Mouse (Mus musculus): ENCODE data around the gene Ptov1.

Ptov1 gene

DNA sequence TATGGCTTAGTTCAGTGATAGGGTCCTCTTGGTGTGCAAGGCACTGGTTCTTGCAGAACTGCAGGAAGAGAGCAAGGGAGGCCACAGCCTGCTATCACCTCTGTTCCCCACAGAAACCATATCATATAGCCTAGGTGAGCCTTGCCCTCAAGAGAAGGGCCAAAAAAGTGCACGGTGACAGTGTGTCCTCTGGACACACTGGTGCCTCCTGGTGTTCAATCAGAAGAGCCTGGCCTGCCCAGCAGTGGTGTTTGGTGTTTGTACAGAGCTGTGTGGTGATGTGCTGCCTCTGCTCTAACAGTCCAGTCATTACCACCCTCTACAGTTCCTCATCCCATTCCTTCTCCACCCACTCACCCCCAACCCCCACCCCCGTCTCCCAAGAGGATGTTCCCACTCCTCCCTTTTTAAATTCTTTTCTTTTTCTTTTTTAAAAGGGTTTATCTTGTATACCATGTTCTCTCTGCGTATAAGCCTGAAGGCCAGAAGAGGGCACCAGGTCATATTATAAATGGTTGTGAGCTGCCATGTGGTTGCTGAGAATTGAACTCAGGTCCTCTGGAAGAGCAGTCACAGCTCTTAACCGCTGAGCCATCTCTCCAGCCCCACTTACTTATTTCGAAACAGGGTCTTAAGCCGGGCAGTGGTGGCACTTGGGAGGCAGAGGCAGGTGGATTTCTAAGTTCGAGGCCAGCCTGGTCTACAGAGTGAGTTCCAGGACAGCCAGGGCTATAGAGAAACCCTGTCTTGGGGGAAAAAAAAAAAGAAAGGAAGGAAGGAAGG is 47.7 kb downstream of the Ptov1 start:
- in situ Hi-C loops (cut with MboI; ENCODE audit: unreplicated experiment in 2 of 2), result no loop called here

DNA sequence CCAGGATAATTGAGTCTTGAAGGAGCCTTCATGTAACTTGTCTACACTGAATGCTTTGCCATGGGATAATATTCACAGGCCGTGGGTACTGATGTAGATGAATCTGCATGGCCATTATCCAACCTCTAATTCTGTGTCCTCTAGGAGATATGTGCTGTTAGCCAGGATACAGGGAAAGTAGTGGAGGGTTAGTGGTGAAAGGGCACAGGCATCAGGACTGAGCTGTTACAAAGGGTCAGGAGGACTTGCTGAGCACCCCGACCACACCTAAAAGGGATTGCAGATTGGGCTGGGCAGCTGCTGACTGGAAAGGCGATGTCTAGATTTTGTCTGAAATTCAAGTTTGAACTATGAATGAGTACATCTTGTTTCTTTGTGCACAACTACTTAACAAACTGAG is 49.1 kb downstream of the Ptov1 start:
- in situ Hi-C loops (cut with MboI; ENCODE audit: unreplicated experiment in 2 of 2), result no loop called here

- in situ Hi-C loops (cut with MboI; ENCODE audit: unreplicated experiment in 2 of 2), result loop anchor here in 1 of 2 experiments (5.0 kb wide), 1 partner anchor 63 kb away; no protein-coding TSS in a partner anchor
Observed at GRCm38 (mm10) chr7:44819863-44820262, 49.7 kb downstream of the Ptov1 start.

- in situ Hi-C loops (cut with MboI; ENCODE audit: unreplicated experiment in 2 of 2), result loop anchor here in 1 of 2 experiments (5.0 kb wide), 1 partner anchor 62 kb away; no protein-coding TSS in a partner anchor
Observed at GRCm38 (mm10) chr7:44819391-44819790, 50.2 kb downstream of the Ptov1 start.

DNA sequence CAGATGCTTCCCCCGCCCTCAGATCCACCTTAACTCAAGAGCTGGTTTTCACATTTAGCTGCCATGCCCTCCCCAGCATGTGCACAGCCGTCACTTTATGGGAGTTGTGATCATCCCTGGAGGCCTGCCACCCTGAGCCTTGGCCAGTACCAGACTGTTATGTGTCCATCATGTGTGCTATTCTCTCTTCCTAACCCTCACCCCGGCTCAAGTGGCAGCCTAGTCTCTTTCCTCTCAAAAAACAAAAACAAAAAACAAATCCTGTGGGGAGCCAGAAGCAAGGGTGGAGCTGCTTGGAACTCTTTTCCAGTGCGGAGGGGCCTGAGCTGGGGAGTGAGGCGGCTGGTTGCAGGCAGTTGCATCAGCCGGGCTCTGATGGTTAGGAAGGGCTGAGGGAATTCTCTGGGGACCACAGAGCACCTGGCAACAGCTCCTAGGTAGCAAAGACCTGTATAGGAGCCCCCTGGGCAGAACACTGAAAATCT is 50.8 kb downstream of the Ptov1 start:
- in situ Hi-C loops (cut with MboI; ENCODE audit: unreplicated experiment in 2 of 2), result loop anchor here in 1 of 2 experiments (5.0 kb wide), 1 partner anchor 61 kb away; no protein-coding TSS in a partner anchor

DNA sequence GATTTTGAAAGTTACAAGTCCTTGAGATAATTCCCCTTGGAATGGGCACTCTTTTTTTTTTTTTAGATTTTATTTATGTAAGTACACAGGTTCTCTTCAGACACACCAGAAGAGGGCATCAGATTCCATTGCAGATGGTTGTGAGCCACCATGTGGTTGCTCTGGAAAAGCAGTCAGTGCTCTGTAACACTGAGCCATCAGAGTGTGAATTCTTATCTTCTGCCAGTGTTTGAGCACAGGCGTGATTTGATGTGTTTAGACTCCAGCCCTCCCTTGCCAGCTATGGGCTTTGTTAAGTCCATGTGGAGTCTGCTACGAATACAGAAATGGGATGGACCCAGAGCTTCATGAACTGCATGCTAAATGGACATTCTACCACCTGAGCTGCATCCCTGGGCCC is 51.4 kb downstream of the Ptov1 start:
- in situ Hi-C loops (cut with MboI; ENCODE audit: unreplicated experiment in 2 of 2), result loop anchor here in 1 of 2 experiments (5.0 kb wide), 1 partner anchor 61 kb away; no protein-coding TSS in a partner anchor

DNA sequence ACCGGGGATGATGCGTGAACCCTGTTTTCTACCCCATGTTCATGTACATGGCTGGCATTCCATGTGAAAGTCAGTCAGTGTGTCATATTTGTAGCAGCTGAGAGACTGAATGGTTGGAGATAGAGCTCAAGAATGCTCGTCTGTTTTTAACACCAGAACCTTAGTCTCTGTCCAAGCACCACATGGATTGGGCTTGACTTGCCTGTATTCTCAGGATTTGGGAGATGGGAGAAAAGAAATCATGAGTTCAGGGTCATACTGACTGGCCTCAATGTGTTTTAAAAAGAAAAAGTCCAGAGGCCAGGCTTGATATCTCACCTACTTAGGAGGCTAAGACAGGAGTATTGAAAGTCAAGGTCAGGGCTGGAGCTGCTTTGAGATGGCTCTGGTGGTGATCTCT is 52.1 kb downstream of the Ptov1 start:
- in situ Hi-C loops (cut with MboI; ENCODE audit: unreplicated experiment in 2 of 2), result loop anchor here in 1 of 2 experiments (5.0 kb wide), 1 partner anchor 60 kb away; no protein-coding TSS in a partner anchor

GRCm38 (mm10) chr7:44816470-44817021 is 53.0 kb downstream of the Ptov1 start, which contains the start of gene Atf5:
Atf5 (minus strand) TSS chr7:44816658.
- in situ Hi-C loops (cut with MboI; ENCODE audit: unreplicated experiment in 2 of 2), result loop anchor here in 1 of 2 experiments (5.0 kb wide), 1 partner anchor 59 kb away; no protein-coding TSS in a partner anchor

DNA sequence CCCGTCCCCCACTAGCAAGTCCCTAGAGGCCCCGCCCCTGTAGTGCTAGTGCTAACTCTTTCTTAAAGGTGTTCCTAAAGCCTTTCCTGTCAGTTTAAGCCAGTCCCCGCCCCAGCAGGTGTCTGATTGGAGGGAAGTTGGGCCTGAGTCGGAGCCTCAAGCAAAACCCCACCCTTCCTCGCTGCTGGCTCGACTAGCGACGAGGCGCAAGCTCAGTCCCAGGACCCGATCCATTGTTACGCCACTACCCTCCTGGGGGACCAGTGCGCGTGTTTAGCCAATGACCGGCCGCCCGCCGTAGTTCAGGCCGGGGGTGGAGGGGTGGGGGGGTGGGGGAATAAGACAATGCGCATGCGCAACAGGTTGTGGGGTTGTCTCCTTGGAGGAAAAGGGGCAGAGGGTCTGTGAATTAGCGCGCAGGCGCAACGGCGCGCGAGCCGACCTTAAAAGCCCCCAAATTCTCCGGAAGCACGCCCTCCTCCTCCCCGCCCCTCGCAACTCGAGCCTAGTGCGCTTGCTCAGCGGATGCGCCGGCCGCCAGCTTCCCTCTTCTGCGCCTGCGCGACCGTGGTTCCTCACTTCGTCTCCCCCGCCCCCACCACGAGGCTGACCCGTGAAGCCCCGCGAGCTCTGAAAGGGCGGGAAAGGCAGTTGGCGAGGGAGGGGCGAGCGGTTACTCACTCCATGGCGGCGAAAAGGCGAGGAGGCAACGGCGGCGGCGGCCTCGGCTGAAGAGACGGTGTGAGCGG is 53.7 kb downstream of the Ptov1 start, which contains the start of the genes Nup62 and Il4i1:
TSS of gene Nup62 (plus strand) at position 368 of the 749 bp plus-strand sequence.
TSS of gene Il4i1 (plus strand) at position 667 of the 749 bp plus-strand sequence.
- in situ Hi-C loops (cut with MboI; ENCODE audit: unreplicated experiment in 2 of 2), result loop anchor here in 1 of 2 experiments (5.0 kb wide), 1 partner anchor 59 kb away; no protein-coding TSS in a partner anchor

GRCm38 (mm10) chr7:44814952-44815553 is 54.5 kb downstream of the Ptov1 start:
- in situ Hi-C loops (cut with MboI; ENCODE audit: unreplicated experiment in 2 of 2), result loop anchor here (5.0 kb wide), 2 partner anchors 48 to 58 kb away; no protein-coding TSS in a partner anchor

DNA sequence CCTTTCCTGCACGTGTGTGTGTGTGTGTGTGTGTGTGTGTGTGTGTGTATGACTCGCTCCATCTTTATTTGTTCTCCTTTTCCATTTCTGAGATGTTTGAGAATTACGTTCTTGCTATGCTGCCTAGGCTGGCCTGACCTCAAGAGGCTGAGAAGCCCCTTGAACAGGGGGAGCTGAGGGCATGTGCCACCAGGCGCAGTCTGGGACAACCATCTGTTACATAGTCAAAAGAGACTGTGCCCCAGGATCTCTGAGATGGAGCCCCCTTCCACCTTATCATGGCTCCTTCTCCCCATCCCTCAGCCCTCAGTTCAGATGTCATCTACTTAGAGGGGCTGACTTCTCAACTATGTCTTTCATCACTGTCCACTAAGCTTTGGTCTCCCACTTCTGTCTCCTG is 55.2 kb downstream of the Ptov1 start:
- in situ Hi-C loops (cut with MboI; ENCODE audit: unreplicated experiment in 2 of 2), result loop anchor here in 1 of 2 experiments (5.0 kb wide), 1 partner anchor 47 kb away; no protein-coding TSS in a partner anchor

GRCm38 (mm10) chr7:44813985-44814384 is 55.6 kb downstream of the Ptov1 start:
- in situ Hi-C loops (cut with MboI; ENCODE audit: unreplicated experiment in 2 of 2), result loop anchor here in 1 of 2 experiments (5.0 kb wide), 1 partner anchor 47 kb away; no protein-coding TSS in a partner anchor

Measured in v-Abl transformed pro-B cells (cell line).